Mouse (Mus musculus) liver, postnatal 0 days (tissue): ENCODE results near the gene Ripply3.

Experiments used
- CTCF ChIP-seq: sonication (generic); IDR thresholded peaks from 2 replicates; pipeline ENCODE4 v1.5.1; 2016; ENCODE audit warnings: antibody characterized with exemption, low read depth
- EP300 ChIP-seq: IDR thresholded peaks from 2 replicates; pipeline ENCODE4 v1.6.1; 2016; ENCODE audit warnings: antibody characterized with exemption, low read depth, mild to moderate bottlenecking

- TF ChIP-seq CTCF = no peak
- no peak for TF ChIP-seq EP300
These were observed 20.3 kb upstream of the Ripply3 start for GRCm38 (mm10) chr16:94307942-94308341.
